Mouse (Mus musculus) heart, embryonic 14.5 days (tissue): ENCODE data around the gene Hist1h2ap. TPM values are rescaled to one million over a fixed set of nuclear protein-coding genes. Genes with fewer than 3 reads are reported as not detected.
A peak's percentile ranks its signal among the peaks of the same experiment; 100 is the strongest.
"Not testable (repeated sequence)": the region's sequence is repeated elsewhere in the genome, so short reads cannot be mapped to it uniquely, and the experiment has no call there.

ENCODE experiments used
- ATAC-seq: fragments of 200-750 bp; cut with Nextera tagmentation; 2 replicates; pipeline ENCODE4 v1.8.0; 2017; ENCODE audit warnings: low read depth, moderate TSS enrichment; ENCODE audit not compliant: insufficient number of reproducible peaks, insufficient read depth, low FRiP score
- H3K27ac ChIP-seq, 2 experiments: fragments of 200-500 bp in 1 of 2; fragments of 300-500 bp in 1 of 2; sonication (generic) in 1 of 2; replicated peaks in 1 of 2; 2 replicates each; pipeline ENCODE4 v1.5.1; 2012 to 2014; ENCODE audit warnings: low read depth in 2 of 2, low read length in 2 of 2, control low read depth in 1 of 2, mild to moderate bottlenecking in 1 of 2, mixed read lengths in 1 of 2; ENCODE audit not compliant: control insufficient read depth in 1 of 2, insufficient read depth in 1 of 2
- H3K27me3 ChIP-seq: fragments of 300-500 bp; sonication (generic); 2 replicates; pipeline ENCODE4 v1.6.1; 2014; ENCODE audit warnings: mild to moderate bottlenecking, low read length, control low read depth; ENCODE audit not compliant: control insufficient read depth, insufficient read depth
- H3K36me3 ChIP-seq: fragments of 300-500 bp; sonication (generic); 2 replicates; pipeline ENCODE4 v1.6.1; 2014; ENCODE audit warnings: mild to moderate bottlenecking, control low read depth, low read length, mixed read lengths; ENCODE audit not compliant: control insufficient read depth, insufficient read depth
- H3K4me1 ChIP-seq, 2 experiments: fragments of 200-500 bp in 1 of 2; fragments of 300-500 bp in 1 of 2; sonication (generic) in 1 of 2; 2 replicates each; pipeline ENCODE4 v1.6.1; 2012 to 2014; ENCODE audit warnings: low read length in 2 of 2, control low read depth in 1 of 2, mixed read lengths in 1 of 2; ENCODE audit not compliant: control insufficient read depth in 2 of 2, insufficient read depth in 2 of 2
- H3K4me2 ChIP-seq: fragments of 300-500 bp; sonication (generic); 2 replicates; pipeline ENCODE4 v1.6.1; 2014; ENCODE audit warnings: mild to moderate bottlenecking, low read length
- H3K4me3 ChIP-seq, 2 experiments: fragments of 200-500 bp in 1 of 2; fragments of 300-500 bp in 1 of 2; sonication (generic) in 1 of 2; 2 replicates each; pipeline ENCODE4 v1.5.1; 2012 to 2014; ENCODE audit warnings: low read length in 2 of 2, mild to moderate bottlenecking in 2 of 2, control low read depth in 1 of 2, low read depth in 1 of 2, moderate library complexity in 1 of 2; ENCODE audit not compliant: control insufficient read depth in 1 of 2, insufficient read depth in 1 of 2
- H3K9ac ChIP-seq: fragments of 300-500 bp; sonication (generic); 2 replicates; pipeline ENCODE4 v1.6.1; 2014; ENCODE audit warnings: mild to moderate bottlenecking, low read length
- H3K9me3 ChIP-seq: fragments of 300-500 bp; sonication (generic); 2 replicates; pipeline ENCODE4 v1.6.1; 2016; ENCODE audit warnings: low read length, control low read depth; ENCODE audit not compliant: control insufficient read depth
- WGBS: fragments of 180-500 bp; shearing (Covaris S2); extraction: QIAGEN DNeasy Blood & Tissue Kit; methylation state at CpG from one replicate; pipeline ENCODE4 v1.1.7; 2014; 5-methylcytosine and 5-hydroxymethylcytosine counted together
- polyA plus RNA-seq: library from polyadenylated mRNA; unstranded; fragments of >200 nt; fragmentation: Nextera tagmentation; extraction: Ambion mirVana; gene quantifications from 2 replicates; pipeline ENCODE4 v1.2.1, GENCODE M21; 2014

The Hist1h2ap gene
- 1,528 and 1,577 TPM in 2 replicates for polyA plus RNA-seq

GRCm38 (mm10) chr13:21833461-21833860 lies at the start of gene Hist1h2ap, which contains the start of gene Hist1h2br:
Gene Hist1h2ap, minus strand, starts transcription at chr13:21833507.
Gene Hist1h2br, plus strand, starts transcription at chr13:21833743.
- H3K27me3 ChIP-seq, H3K9me3 ChIP-seq, H3K9ac ChIP-seq, H3K4me3 ChIP-seq, H3K36me3 ChIP-seq, H3K4me1 ChIP-seq, H3K4me2 ChIP-seq, H3K27ac ChIP-seq: not testable (repeated sequence)
- ATAC-seq, result peak; percentile 93
- no CpG with 5 or more reads among the region's 24 CpGs for WGBS

DNA sequence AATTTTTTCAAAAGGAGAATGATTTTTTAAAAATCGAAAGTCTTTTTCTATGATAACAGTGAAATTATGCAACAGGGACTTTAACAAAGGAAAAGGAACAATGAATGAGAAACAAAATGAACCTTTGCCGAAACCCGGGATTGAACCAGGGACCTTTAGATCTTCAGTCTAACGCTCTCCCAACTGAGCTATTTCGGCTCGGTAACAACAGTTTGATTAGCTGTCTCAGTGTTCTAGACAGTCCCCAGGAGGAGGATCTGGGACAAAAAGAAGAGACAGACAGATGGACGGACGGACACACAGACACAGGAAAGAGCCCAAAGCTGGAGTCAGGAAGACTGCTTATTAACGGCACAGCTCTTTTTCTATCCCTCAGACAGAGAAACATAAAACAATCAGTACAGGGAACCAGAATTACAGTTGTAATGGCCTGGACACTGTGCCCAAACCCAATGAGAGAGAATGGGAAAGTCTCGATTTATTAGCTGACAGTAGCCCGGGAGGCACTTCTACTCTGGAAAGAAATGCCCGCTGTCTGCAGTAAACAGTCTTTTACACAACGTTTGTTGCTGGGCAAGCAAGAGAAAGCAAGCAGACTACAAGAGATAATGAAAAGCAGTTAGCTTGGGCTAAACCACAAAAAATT lies 49.6 kb upstream of the Hist1h2ap start:
- peaks cover 0 to 4% of the 10 kb centered on the region in 2 experiments; a peak in 1 of 4 replicates for H3K4me1 ChIP-seq
- no peaks in the 10 kb centered on the region for H3K27me3 ChIP-seq
- H3K4me2 ChIP-seq, result peak overlapping the region; percentile 63
- no peaks in the 10 kb centered on the region for H3K9me3 ChIP-seq
- peak overlapping the region; percentile 33 to 51 for H3K4me3 ChIP-seq
- no peaks in the 10 kb centered on the region for H3K36me3 ChIP-seq
- H3K27ac ChIP-seq, result 0 out of 4 replicates have a peak overlapping the region, but pooled peaks of 1 of the 2 experiments have one; percentile 0
- ATAC-seq, result no peak
- WGBS, result 1% methylated on average over 13 of the region's 13 CpGs
- H3K9ac ChIP-seq, result peak overlapping the region; percentile 61

DNA sequence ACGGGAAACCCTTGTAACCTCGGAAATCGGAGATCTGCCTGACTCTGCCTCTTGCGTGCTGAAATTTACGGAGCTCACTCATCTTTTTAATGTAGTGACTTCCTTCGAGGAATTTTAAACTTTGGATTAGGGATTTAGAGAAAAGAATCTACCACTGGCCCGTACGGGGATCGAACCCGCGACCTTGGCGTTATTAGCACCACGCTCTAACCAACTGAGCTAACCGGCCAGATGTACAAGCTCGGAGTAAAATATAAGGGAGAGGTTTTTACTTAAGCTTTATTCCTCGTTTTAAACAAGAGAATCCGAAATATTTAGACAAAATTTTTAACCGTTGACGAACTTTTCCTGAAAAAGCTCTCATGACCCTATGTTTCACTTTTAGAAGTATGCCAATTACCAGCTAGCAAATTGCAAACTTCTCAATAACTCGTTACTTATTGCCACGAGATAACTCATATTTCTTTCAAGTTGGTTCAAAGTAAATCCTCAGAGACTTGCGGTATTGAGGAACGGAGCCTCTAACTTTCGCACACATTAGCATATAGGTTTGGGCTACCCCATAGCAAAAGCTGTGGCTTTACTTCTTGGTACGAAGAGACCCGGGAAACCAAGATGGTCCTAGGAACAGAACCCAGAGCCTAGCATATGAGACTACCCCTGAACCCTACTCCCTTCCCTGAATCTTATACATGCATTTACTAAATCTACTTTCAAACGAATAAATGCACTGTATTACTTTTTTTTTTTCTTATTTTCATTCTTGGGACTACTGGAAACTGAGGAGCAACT lies 48.8 kb upstream of the Hist1h2ap start:
- no peaks in the 10 kb centered on the region for H3K36me3 ChIP-seq
- H3K4me1 ChIP-seq, result peaks cover 0 to 4% of the 10 kb centered on the region in 2 experiments; a peak in 1 of 4 replicates
- no peaks in the 10 kb centered on the region for H3K27me3 ChIP-seq
- peak overlapping the region; percentile 36 to 51; a peak in 3 of 4 replicates for H3K4me3 ChIP-seq
- H3K9ac ChIP-seq, result peak overlapping the region; percentile 65
- H3K4me2 ChIP-seq, result peak overlapping the region; percentile 63
- no peaks in the 10 kb centered on the region for H3K9me3 ChIP-seq
- 3% methylated on average over 27 of the region's 27 CpGs for WGBS
- 0 out of 4 replicates have a peak overlapping the region, but pooled peaks of 1 of the 2 experiments have one; percentile 14 for H3K27ac ChIP-seq
- no peak for ATAC-seq

DNA sequence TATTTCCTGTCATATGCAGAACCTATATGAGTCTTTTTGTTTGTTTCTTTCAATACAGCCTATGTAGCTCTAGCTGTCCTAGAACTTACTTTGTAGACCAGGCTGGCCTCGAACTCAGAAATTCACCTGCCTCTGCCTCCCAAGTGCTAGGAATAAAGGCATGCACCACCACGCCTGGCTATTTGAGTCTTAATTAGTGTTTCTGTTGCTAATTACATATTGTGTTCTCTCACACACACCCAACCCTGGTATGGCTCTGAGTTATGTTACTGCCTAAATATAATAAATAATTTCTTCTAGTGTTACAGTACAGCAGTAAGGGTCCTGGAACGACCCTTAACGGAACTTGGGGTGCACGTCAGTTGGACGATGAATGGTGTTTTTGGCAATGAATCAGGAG lies 47.4 kb upstream of the Hist1h2ap start:
- no peak overlapping the region for H3K9ac ChIP-seq
- peaks cover 0 to 4% of the 10 kb centered on the region in 2 experiments; a peak in 1 of 4 replicates for H3K4me1 ChIP-seq
- WGBS, result 82% methylated on average over 6 of the region's 6 CpGs
- no peaks in the 10 kb centered on the region for H3K9me3 ChIP-seq
- H3K27ac ChIP-seq, result no peak overlapping the region
- no peak overlapping the region for H3K4me3 ChIP-seq
- H3K4me2 ChIP-seq, result no peak overlapping the region
- ATAC-seq, result no peak
- no peaks in the 10 kb centered on the region for H3K36me3 ChIP-seq
- no peaks in the 10 kb centered on the region for H3K27me3 ChIP-seq

DNA sequence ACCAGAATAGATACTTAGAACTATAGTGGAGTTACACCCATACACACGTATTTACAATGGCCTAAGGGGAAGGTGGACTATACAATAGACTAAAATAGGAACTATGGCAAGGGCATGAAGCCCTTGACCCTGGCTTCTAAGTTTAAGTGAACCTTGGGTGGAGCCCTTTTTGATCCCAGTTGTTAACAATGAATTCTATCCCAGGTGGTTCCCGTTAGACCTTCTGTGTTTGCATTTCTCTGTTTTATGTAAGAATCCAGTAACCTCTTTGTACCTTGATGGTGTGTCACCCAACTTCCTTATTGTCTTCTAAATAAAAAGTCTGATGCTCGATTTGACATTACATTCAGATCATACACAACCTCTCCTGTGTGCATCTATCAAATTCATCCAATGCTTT lies 32.2 kb upstream of the Hist1h2ap start:
- H3K36me3 ChIP-seq, H3K9me3 ChIP-seq, H3K9ac ChIP-seq, H3K4me3 ChIP-seq, H3K27me3 ChIP-seq, H3K27ac ChIP-seq, H3K4me2 ChIP-seq, ATAC-seq, H3K4me1 ChIP-seq: not testable (repeated sequence)
- WGBS, result 72% methylated on average over 3 of the region's 3 CpGs

GRCm38 (mm10) chr13:21861608-21862007 lies 28.3 kb upstream of the Hist1h2ap start:
- H3K9ac ChIP-seq, result no peak overlapping the region
- 21% methylated on average over 5 of the region's 5 CpGs for WGBS
- H3K27ac ChIP-seq, result no peak overlapping the region
- no peaks in the 10 kb centered on the region for H3K36me3 ChIP-seq
- ATAC-seq, result no peak
- no peaks in the 10 kb centered on the region for H3K4me1 ChIP-seq
- no peak overlapping the region for H3K4me2 ChIP-seq
- no peak overlapping the region for H3K4me3 ChIP-seq
- no peaks in the 10 kb centered on the region for H3K9me3 ChIP-seq
- H3K27me3 ChIP-seq, result no peaks in the 10 kb centered on the region

- H3K4me2 ChIP-seq, result peak overlapping the region; percentile 62
- no peaks in the 10 kb centered on the region for H3K27me3 ChIP-seq
- H3K9ac ChIP-seq, result peak overlapping the region; percentile 58
- H3K4me3 ChIP-seq, result peak overlapping the region; percentile 36 to 65
- no peaks in the 10 kb centered on the region for H3K36me3 ChIP-seq
- ATAC-seq, result no peak
- 2% methylated on average over 15 of the region's 15 CpGs for WGBS
- peaks cover 7 to 16% of the 10 kb centered on the region in 2 experiments for H3K4me1 ChIP-seq
- no peak overlapping the region for H3K27ac ChIP-seq
- no peaks in the 10 kb centered on the region for H3K9me3 ChIP-seq
Observed at GRCm38 (mm10) chr13:21855698-21856162, 22.4 kb upstream of the Hist1h2ap start.
